31 mouse cellular contexts compared by ENCODE assay signal in the genomic region with DNA sequence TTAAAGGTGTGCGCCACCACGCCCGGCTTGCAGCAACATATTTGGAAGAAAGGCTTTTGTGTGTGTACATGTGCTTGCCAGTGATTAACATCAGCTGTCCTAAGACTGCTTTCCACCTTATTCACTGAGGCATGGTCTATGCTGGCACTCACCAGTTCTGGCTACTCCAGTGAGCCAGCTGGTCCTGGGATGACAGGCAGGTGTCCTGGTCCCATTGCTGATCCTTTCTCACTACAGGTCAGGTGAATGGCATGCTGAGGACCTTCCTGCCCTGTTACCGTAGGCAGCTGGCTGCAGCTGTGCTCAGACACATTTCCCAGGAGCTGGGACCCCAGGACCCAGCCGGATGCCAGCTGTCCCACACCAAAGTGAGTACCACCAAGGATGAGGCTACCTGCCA. TPM values are rescaled to one million over a fixed set of nuclear protein-coding genes. Genes with fewer than 3 reads are reported as not detected.
"Had no signal": no experiment of that assay in that cellular context is flagged by ENCODE, and none has a peak within 500 bp of the region (broad histone marks: within the 10 kb centered on the region; RNA-seq: fewer than 3 reads in every experiment).

No protein-coding gene starts in this region.

- H3K27ac ChIP-seq: heart, embryonic 13.5 days; heart, embryonic 15.5 days; hindbrain, embryonic 13.5 days; hindbrain, embryonic 15.5 days; hindbrain, postnatal 0 days; kidney, embryonic 15.5 days; kidney, postnatal 0 days; left cerebral cortex, adult 2 months; liver, embryonic 13.5 days; liver, embryonic 15.5 days had no signal

- H3K4me3 ChIP-seq: heart, embryonic 13.5 days; heart, embryonic 15.5 days; hindbrain, embryonic 13.5 days; hindbrain, embryonic 15.5 days; kidney, embryonic 15.5 days; left cerebral cortex, adult 2 months; liver, embryonic 13.5 days; liver, embryonic 15.5 days had no signal

- H3K36me3 ChIP-seq: liver, embryonic 13.5 days; liver, embryonic 15.5 days had no signal

- DNase-seq: gastrocnemius, postnatal 14 days; gastrocnemius, postnatal 36 days; heart, adult 18-20 months; heart, postnatal 14 days; heart, postnatal 36 days; kidney, adult 11 months; kidney, adult 2 months; kidney, adult 9 months; kidney, postnatal 14 days; kidney, postnatal 36 days; layer of hippocampus, adult 9-11 months; liver; liver, embryonic 13.5 days had no signal

RNA-seq across cellular contexts. Expression of gene Nxnl1, which starts 32.4 kb away (rescaled TPM):
- total RNA-seq: gastrocnemius, adult 18-20 months; hindbrain, postnatal 0 days; layer of hippocampus, postnatal 25 days had no signal
- polyA plus RNA-seq: heart, embryonic 11.5 days; heart, embryonic 13.5 days; heart, embryonic 15.5 days; hindbrain, embryonic 11.5 days; hindbrain, embryonic 13.5 days; hindbrain, postnatal 0 days; intestine, embryonic 14.5 days; intestine, embryonic 16.5 days; large intestine, adult 2 months; limb, embryonic 11.5 days; limb, embryonic 14.5 days; liver, embryonic 15.5 days had no signal
